Mouse (Mus musculus) olfactory bulb, adult 2 months (tissue): ENCODE results near the gene Cacna1a.

ENCODE experiments used
- CTCF ChIP-seq: fragments of 200-500 bp; IDR thresholded peaks from 2 replicates; pipeline ENCODE4 v1.5.1; 2012; ENCODE audit warnings: low read depth, mild to moderate bottlenecking, low read length, moderate library complexity; ENCODE audit not compliant: insufficient read depth
- POLR2A ChIP-seq: fragments of 200-500 bp; IDR thresholded peaks from 2 replicates; pipeline ENCODE4 v1.6.1; 2012; ENCODE audit warnings: mild to moderate bottlenecking, low read depth, low read length, moderate library complexity; ENCODE audit not compliant: insufficient read depth

GRCm38 (mm10) chr8:84677305-84677704 is 289.1 kb downstream of the Cacna1a start:
- TF ChIP-seq CTCF, result no peak
- no peak for TF ChIP-seq POLR2A
